8 mouse cellular contexts compared by ENCODE assay signal in genomic region chr7:44895593-44896434, GRCm38 (mm10). TPM values are rescaled to one million over a fixed set of nuclear protein-coding genes. Genes with fewer than 3 reads are reported as not detected.
DNase-seq lines count a peak whose midpoint lies in the region; ATAC-seq and TF ChIP-seq lines count a peak whose summit lies in the region.

Gene Fuz (plus strand): TSS chr7:44896079.

- no peaks in the 10 kb centered on the region for H3K27me3 ChIP-seq in kidney, embryonic 14.5 days (ENCODE audit: control insufficient read depth, insufficient read depth, low read length)
- H3K27me3 ChIP-seq in limb, embryonic 15.5 days: no peaks in the 10 kb centered on the region

- H3K9me3 ChIP-seq in kidney, embryonic 14.5 days (ENCODE audit: control insufficient read depth, low read length): no peaks in the 10 kb centered on the region
- no peaks in the 10 kb centered on the region for H3K9me3 ChIP-seq in limb, embryonic 15.5 days

- H3K9ac ChIP-seq in kidney, embryonic 14.5 days (ENCODE audit: low read depth, low read length): peak within 1 kb of the TSS; percentile 79
- peak within 1 kb of the TSS; percentile 50 for H3K9ac ChIP-seq in limb, embryonic 15.5 days

- peak; percentile 50 for ATAC-seq in kidney, embryonic 14.5 days (ENCODE audit: low FRiP score, low TSS enrichment)
- peak; percentile 73 for ATAC-seq in limb, embryonic 15.5 days (ENCODE audit: insufficient number of reproducible peaks, low FRiP score, low TSS enrichment, low read depth)

- peak within 1 kb of the TSS; percentile 70 for H3K4me3 ChIP-seq in bone marrow macrophage, adult 2 months (ENCODE audit: insufficient read depth, low read length)
- peak within 1 kb of the TSS; percentile 46 for H3K4me3 ChIP-seq in embryonic fibroblast, embryonic 13.5 days (ENCODE audit: insufficient read depth, low read length)
- H3K4me3 ChIP-seq in kidney, embryonic 14.5 days (ENCODE audit: low read length): peak within 1 kb of the TSS; percentile 64
- H3K4me3 ChIP-seq in limb, embryonic 15.5 days: peak within 1 kb of the TSS; percentile 58

- WGBS in kidney, embryonic 14.5 days: 2% methylated on average over 34 of the region's 34 CpGs
- 1% methylated on average over 34 of the region's 34 CpGs for WGBS in limb, embryonic 15.5 days

- peak; percentile 56; the same call in 1 of the 2 replicates for TF ChIP-seq CTCF in bone marrow macrophage, adult 2 months (IDR thresholded peaks at IDR 0.05; ENCODE audit: low read depth, low read length)
- TF ChIP-seq CTCF in embryonic fibroblast, embryonic 13.5 days (IDR thresholded peaks at IDR 0.05; ENCODE audit: borderline replicate concordance, insufficient read depth, low read length): 0 out of 2 replicates have a peak, but pooled peaks have one; percentile 7

- no peak for TF ChIP-seq POLR2A in bone marrow macrophage, adult 2 months (IDR thresholded peaks at IDR 0.05; ENCODE audit: borderline replicate concordance, low read depth, low read length)
- TF ChIP-seq POLR2A in embryonic fibroblast, embryonic 13.5 days (IDR thresholded peaks at IDR 0.05; ENCODE audit: low read depth, low read length): peak; percentile 44

- peak within 1 kb of the TSS; percentile 63 for H3K27ac ChIP-seq in bone marrow macrophage, adult 2 months (ENCODE audit: insufficient read depth, low read depth, low read length)
- peak within 1 kb of the TSS; percentile 80 for H3K27ac ChIP-seq in embryonic fibroblast, embryonic 13.5 days (ENCODE audit: insufficient read depth, low read length)
- peak within 1 kb of the TSS; percentile 78 for H3K27ac ChIP-seq in kidney, embryonic 14.5 days (ENCODE audit: low read depth, low read length)
- peak within 1 kb of the TSS; percentile 88 for H3K27ac ChIP-seq in limb, embryonic 15.5 days

- DNase-seq in A20 (ENCODE audit: low read depth, low spot score): peak; percentile 98
- DNase-seq in heart, adult 9 months (ENCODE audit: low spot score in 2 of 2): peak; percentile 93 to 94
- DNase-seq in monocyte, adult 2 months (ENCODE audit: low read depth in 1 of 2, low spot score in 2 of 2): peak; percentile 82 to 87
- peak; percentile 85 to 89 for DNase-seq in spleen, postnatal 36 days (ENCODE audit: low spot score in 2 of 2)

- peaks cover 17% of the 10 kb centered on the region for H3K36me3 ChIP-seq in kidney, embryonic 14.5 days (ENCODE audit: control insufficient read depth, insufficient read depth, low read length)
- peaks cover 23% of the 10 kb centered on the region for H3K36me3 ChIP-seq in limb, embryonic 15.5 days

- peaks cover 10% of the 10 kb centered on the region for H3K4me1 ChIP-seq in bone marrow macrophage, adult 2 months (ENCODE audit: control insufficient read depth, insufficient read depth, low read length)
- peaks cover 3% of the 10 kb centered on the region; the same call in 1 of the 2 replicates for H3K4me1 ChIP-seq in embryonic fibroblast, embryonic 13.5 days (ENCODE audit: control insufficient read depth, insufficient read depth, low read length)
- peaks cover 22% of the 10 kb centered on the region for H3K4me1 ChIP-seq in kidney, embryonic 14.5 days (ENCODE audit: control insufficient read depth, insufficient read depth, low read length)
- peaks cover 50% of the 10 kb centered on the region for H3K4me1 ChIP-seq in limb, embryonic 15.5 days

- H3K4me2 ChIP-seq in kidney, embryonic 14.5 days (replicated peaks; ENCODE audit: low read depth, low read length): peak within 1 kb of the TSS; percentile 74
- peak within 1 kb of the TSS; percentile 55 for H3K4me2 ChIP-seq in limb, embryonic 15.5 days

RNA-seq across cellular contexts. Expression of gene Fuz, which starts in this region (rescaled TPM):
- polyA plus RNA-seq in bone marrow macrophage, adult 2 months (2012; ENCODE audit: insufficient read depth, insufficient read length, missing spikeins): 11.3 and 14.1 TPM in 2 replicates
- polyA plus RNA-seq in embryonic fibroblast, embryonic 13.5 days (2011; ENCODE audit: insufficient read length, low read depth, missing spikeins): 11.1 and 11.5 TPM in 2 replicates
- 21.9 and 22.3 TPM in 2 replicates for polyA plus RNA-seq in kidney, embryonic 14.5 days (2014; fragmentation: Nextera tagmentation; extraction: Ambion mirVana)
- 22.8 and 24.2 TPM in 2 replicates for polyA plus RNA-seq in limb, embryonic 15.5 days (2015; fragmentation: Nextera tagmentation; extraction: Ambion mirVana)

Comparison
In these comparisons a context has a peak if more than half of its experiments do, and no peak if none do; other contexts are left out.
1. Peak in every context shown above with its lines: DNase-seq, ATAC-seq, H3K4me3 ChIP-seq and H3K27ac ChIP-seq.